Mouse (Mus musculus) lung, postnatal 0 days (tissue): Measurements from ENCODE around the gene Fam122a. TPM values are rescaled to one million over a fixed set of nuclear protein-coding genes. Genes with fewer than 3 reads are reported as not detected.

Experiments
- ATAC-seq: fragments of 200-750 bp; cut with Nextera tagmentation; 2 replicates; pipeline ENCODE4 v1.8.0; 2017; ENCODE audit warnings: moderate library complexity
- DNase-seq: peaks from one replicate; pipeline ENCODE4 v3.0.0-alpha.2; 2016; ENCODE audit warnings: low spot score
- H3K27ac ChIP-seq: fragments of 300-500 bp; sonication (generic); 2 replicates; pipeline ENCODE4 v1.5.1; 2014; ENCODE audit warnings: antibody characterized with exemption, mild to moderate bottlenecking, low read length, mixed read lengths
- H3K27me3 ChIP-seq: fragments of 300-500 bp; sonication (generic); replicated peaks from 2 replicates; pipeline ENCODE4 v1.6.1; 2014; ENCODE audit warnings: low read length, mixed read lengths; ENCODE audit not compliant: insufficient read depth
- H3K36me3 ChIP-seq: fragments of 300-500 bp; sonication (generic); 2 replicates; pipeline ENCODE4 v1.6.1; 2014; ENCODE audit warnings: low read length, mixed read lengths; ENCODE audit not compliant: insufficient read depth
- H3K4me1 ChIP-seq: fragments of 300-500 bp; sonication (generic); 2 replicates; pipeline ENCODE4 v1.6.1; 2014; ENCODE audit warnings: antibody characterized with exemption, low read depth, low read length, mixed read lengths; ENCODE audit not compliant: insufficient read depth
- H3K4me2 ChIP-seq: fragments of 300-500 bp; sonication (generic); replicated peaks from 2 replicates; pipeline ENCODE4 v1.6.1; 2014; ENCODE audit warnings: low read depth, mild to moderate bottlenecking, low read length, moderate library complexity, mixed read lengths
- H3K4me3 ChIP-seq: fragments of 300-500 bp; sonication (generic); 2 replicates; pipeline ENCODE4 v1.5.1; 2014; ENCODE audit warnings: low read depth, low read length
- H3K9ac ChIP-seq: fragments of 300-500 bp; sonication (generic); replicated peaks from 2 replicates; pipeline ENCODE4 v1.6.1; 2014; ENCODE audit warnings: low read depth, mild to moderate bottlenecking
- H3K9me3 ChIP-seq: fragments of 300-500 bp; sonication (generic); 2 replicates; pipeline ENCODE4 v1.6.1; 2016; ENCODE audit warnings: low read length, mixed read lengths
- CTCF ChIP-seq: IDR thresholded peaks from 2 replicates; pipeline ENCODE4 v1.5.1; 2016; ENCODE audit warnings: antibody characterized with exemption, mild to moderate bottlenecking
- EP300 ChIP-seq: IDR thresholded peaks from 2 replicates; pipeline ENCODE4 v1.6.1; 2016; ENCODE audit warnings: antibody characterized with exemption, mild to moderate bottlenecking, control low read depth
- WGBS: fragments of 180-500 bp; shearing (Covaris S2); extraction: QIAGEN DNeasy Blood & Tissue Kit; methylation state at CpG from one replicate; pipeline ENCODE4 v1.1.7; 2014; 5-methylcytosine and 5-hydroxymethylcytosine counted together
- polyA plus RNA-seq: library from polyadenylated mRNA; unstranded; fragments of >200 nt; fragmentation: Nextera tagmentation; extraction: Ambion mirVana; gene quantifications from 2 replicates; pipeline ENCODE4 v1.2.1, GENCODE M21; 2015

Gene Fam122a
- polyA plus RNA-seq, 1 experiment from 2014 or later, result 47.8 TPM

- 80% methylated on average over 8 of the region's 8 CpGs for WGBS
- DNase-seq, result no peak
- Histone ChIP-seq H3K36me3 (no peaks in the 10 kb centered on the region), H3K4me3 (no peak overlapping the region), H3K9ac (no peak overlapping the region), H3K27ac (no peak overlapping the region), H3K4me1 (no peaks in the 10 kb centered on the region), H3K9me3 (no peaks in the 10 kb centered on the region), H3K27me3 (no peaks in the 10 kb centered on the region), H3K4me2 (no peak overlapping the region)
- no peak for ATAC-seq
- TF ChIP-seq EP300, result no peak
- no peak for TF ChIP-seq CTCF
Measured at GRCm38 (mm10) chr19:24450740-24451139, 26.4 kb downstream of the Fam122a start.

GRCm38 (mm10) chr19:24444322-24444721 is 32.8 kb downstream of the Fam122a start:
- H3K4me2 ChIP-seq, result no peak overlapping the region
- H3K27ac ChIP-seq, result no peak overlapping the region
- no peaks in the 10 kb centered on the region for H3K9me3 ChIP-seq
- no peaks in the 10 kb centered on the region for H3K27me3 ChIP-seq
- no peak overlapping the region for H3K9ac ChIP-seq
- DNase-seq (no peak), ATAC-seq (no peak)
- TF ChIP-seq EP300 (no peak), CTCF (no peak)
- H3K4me3 ChIP-seq, result no peak overlapping the region
- H3K4me1 ChIP-seq, result no peaks in the 10 kb centered on the region
- no peaks in the 10 kb centered on the region for H3K36me3 ChIP-seq
- 73% methylated on average over 3 of the region's 3 CpGs for WGBS

GRCm38 (mm10) chr19:24439715-24440114 is 37.4 kb downstream of the Fam122a start:
- Histone ChIP-seq H3K27ac (no peak overlapping the region), H3K9ac (no peak overlapping the region), H3K4me2 (no peak overlapping the region), H3K4me1 (no peaks in the 10 kb centered on the region), H3K27me3 (no peaks in the 10 kb centered on the region), H3K9me3 (no peaks in the 10 kb centered on the region), H3K4me3 (no peak overlapping the region), H3K36me3 (no peaks in the 10 kb centered on the region)
- WGBS, result 69% methylated on average over 4 of the region's 4 CpGs
- TF ChIP-seq CTCF (no peak), EP300 (no peak)
- no peak for ATAC-seq
- no peak for DNase-seq

GRCm38 (mm10) chr19:24434291-24434690 is 42.9 kb downstream of the Fam122a start:
- no peak overlapping the region for H3K9ac ChIP-seq
- no peak for TF ChIP-seq EP300
- no peak for TF ChIP-seq CTCF
- DNase-seq (no peak), ATAC-seq (no peak)
- H3K4me3 ChIP-seq, result no peak overlapping the region
- no peaks in the 10 kb centered on the region for H3K9me3 ChIP-seq
- no peak overlapping the region for H3K27ac ChIP-seq
- WGBS, result 63% methylated on average over 6 of the region's 6 CpGs
- H3K27me3 ChIP-seq, result no peaks in the 10 kb centered on the region
- no peak overlapping the region for H3K4me2 ChIP-seq
- no peaks in the 10 kb centered on the region for H3K36me3 ChIP-seq
- no peaks in the 10 kb centered on the region for H3K4me1 ChIP-seq

GRCm38 (mm10) chr19:24432447-24432846 is 44.7 kb downstream of the Fam122a start:
- no peaks in the 10 kb centered on the region for H3K36me3 ChIP-seq
- H3K4me1 ChIP-seq, result no peaks in the 10 kb centered on the region
- DNase-seq, result no peak
- no peak for ATAC-seq
- no peaks in the 10 kb centered on the region for H3K9me3 ChIP-seq
- no peak for TF ChIP-seq EP300
- no peak for TF ChIP-seq CTCF
- H3K9ac ChIP-seq, result no peak overlapping the region
- WGBS, result 68% methylated on average over 5 of the region's 5 CpGs
- no peak overlapping the region for H3K4me2 ChIP-seq
- no peaks in the 10 kb centered on the region for H3K27me3 ChIP-seq
- no peak overlapping the region for H3K27ac ChIP-seq
- no peak overlapping the region for H3K4me3 ChIP-seq

- TF ChIP-seq EP300 (no peak), CTCF (no peak)
- WGBS, result 88% methylated on average over 2 of the region's 2 CpGs
- no peak for ATAC-seq
Measured at GRCm38 (mm10) chr19:24431381-24431780, 45.8 kb downstream of the Fam122a start.

GRCm38 (mm10) chr19:24428011-24428410 is 49.1 kb downstream of the Fam122a start:
- H3K36me3 ChIP-seq, result no peaks in the 10 kb centered on the region
- TF ChIP-seq EP300 (no peak), CTCF (no peak)
- 92% methylated on average over 3 of the region's 3 CpGs for whole genome bisulfite sequencing
- H3K4me2 ChIP-seq, result no peak overlapping the region
- no peaks in the 10 kb centered on the region for H3K27me3 ChIP-seq
- no peaks in the 10 kb centered on the region for H3K4me1 ChIP-seq
- no peak overlapping the region for H3K4me3 ChIP-seq
- H3K9me3 ChIP-seq, result no peaks in the 10 kb centered on the region
- DNase-seq, result no peak
- ATAC-seq, result no peak
- H3K27ac ChIP-seq, result no peak overlapping the region
- H3K9ac ChIP-seq, result no peak overlapping the region

More at GRCm38 (mm10) chr19:24431381-24431780, 45.8 kb downstream of the Fam122a start:
- H3K27ac ChIP-seq, result no peak overlapping the region
- H3K4me2 ChIP-seq, result no peak overlapping the region
- no peaks in the 10 kb centered on the region for H3K36me3 ChIP-seq
- H3K9me3 ChIP-seq, result no peaks in the 10 kb centered on the region
- H3K4me1 ChIP-seq, result no peaks in the 10 kb centered on the region
- H3K9ac ChIP-seq, result no peak overlapping the region
- H3K27me3 ChIP-seq, result no peaks in the 10 kb centered on the region
- no peak for DNase-seq
- no peak overlapping the region for H3K4me3 ChIP-seq
